Mouse (Mus musculus) liver, embryonic 13.5 days (tissue): ENCODE measurements around the gene H2-T3. TPM values are rescaled to one million over a fixed set of nuclear protein-coding genes. Genes with fewer than 3 reads are reported as not detected.
"Not testable (repeated sequence)": the region's sequence is repeated elsewhere in the genome, so short reads cannot be mapped to it uniquely, and the experiment has no call there.

ENCODE experiments used
- ATAC-seq: fragments of 200-750 bp; cut with Nextera tagmentation; 2 replicates; pipeline ENCODE4 v1.8.0; 2017; ENCODE audit warnings: low read depth, mild to moderate bottlenecking, moderate number of reproducible peaks, moderate library complexity
- DNase-seq: peaks from one replicate; pipeline ENCODE4 v3.0.0; 2022
- H3K27ac ChIP-seq: fragments of 300-500 bp; sonication (generic); 2 replicates; pipeline ENCODE4 v1.5.1; 2015; ENCODE audit warnings: moderate library complexity, mild to moderate bottlenecking, inconsistent platforms
- H3K27me3 ChIP-seq: fragments of 300-500 bp; sonication (generic); 2 replicates; pipeline ENCODE4 v1.6.1; 2015; ENCODE audit warnings: mild to moderate bottlenecking, inconsistent platforms
- H3K36me3 ChIP-seq: fragments of 300-500 bp; sonication (generic); 2 replicates; pipeline ENCODE4 v1.6.1; 2015; ENCODE audit warnings: mild to moderate bottlenecking, inconsistent platforms
- H3K4me1 ChIP-seq: fragments of 300-500 bp; sonication (generic); replicated peaks from 2 replicates; pipeline ENCODE4 v1.6.1; 2015; ENCODE audit warnings: inconsistent platforms
- H3K4me2 ChIP-seq: fragments of 300-500 bp; sonication (generic); 2 replicates; pipeline ENCODE4 v1.6.1; 2015; ENCODE audit warnings: inconsistent platforms, mild to moderate bottlenecking, moderate library complexity
- H3K4me3 ChIP-seq: fragments of 300-500 bp; sonication (generic); replicated peaks from 2 replicates; pipeline ENCODE4 v1.5.1; 2015; ENCODE audit warnings: mild to moderate bottlenecking, inconsistent platforms
- H3K9ac ChIP-seq: fragments of 300-500 bp; sonication (generic); 2 replicates; pipeline ENCODE4 v1.6.1; 2015; ENCODE audit warnings: mild to moderate bottlenecking, inconsistent platforms
- H3K9me3 ChIP-seq: fragments of 300-500 bp; sonication (generic); replicated peaks from 2 replicates; pipeline ENCODE4 v1.6.1; 2016; ENCODE audit warnings: inconsistent platforms
- WGBS: fragments of 180-500 bp; shearing (Covaris S2); methylation state at CpG from one replicate; pipeline ENCODE4 v1.1.7; 2015; ENCODE audit not compliant: insufficient replicate concordance; 5-methylcytosine and 5-hydroxymethylcytosine counted together
- polyA plus RNA-seq: library from polyadenylated mRNA; unstranded; fragments of >200 nt; fragmentation: Nextera tagmentation; extraction: Ambion mirVana; gene quantifications from 2 replicates; pipeline ENCODE4 v1.2.1, GENCODE M21; 2015

Gene H2-T3
- polyA plus RNA-seq, 1 experiment from 2014 or later, result not detected

DNA sequence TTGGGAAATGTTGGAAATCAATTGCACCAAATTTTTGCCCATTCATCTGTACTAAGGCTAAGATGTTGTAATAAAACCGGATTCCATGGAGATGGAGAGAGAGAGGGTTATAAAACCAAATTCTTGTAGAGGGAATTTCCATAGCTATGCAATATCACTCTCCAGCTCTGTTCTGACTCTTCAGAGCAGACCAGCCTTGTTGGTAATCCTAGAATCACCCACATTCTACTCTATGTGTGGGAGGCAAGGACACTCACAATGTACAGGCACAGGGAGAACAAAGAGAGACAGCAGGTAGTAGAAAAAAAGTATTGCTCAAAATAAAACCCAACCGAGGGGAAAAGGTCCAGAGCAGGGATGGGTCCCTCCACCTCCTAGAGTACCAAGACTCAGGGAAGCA lies 14.0 kb downstream of the H2-T3 start:
- H3K27me3 ChIP-seq, result peaks cover 21% of the 10 kb centered on the region
- WGBS, result no CpG with 5 or more reads among the region's 2 CpGs
- not testable (repeated sequence) for H3K4me3 ChIP-seq, H3K9me3 ChIP-seq, H3K9ac ChIP-seq, H3K27ac ChIP-seq, ATAC-seq, H3K4me1 ChIP-seq, H3K4me2 ChIP-seq, DNase-seq, H3K36me3 ChIP-seq

DNA sequence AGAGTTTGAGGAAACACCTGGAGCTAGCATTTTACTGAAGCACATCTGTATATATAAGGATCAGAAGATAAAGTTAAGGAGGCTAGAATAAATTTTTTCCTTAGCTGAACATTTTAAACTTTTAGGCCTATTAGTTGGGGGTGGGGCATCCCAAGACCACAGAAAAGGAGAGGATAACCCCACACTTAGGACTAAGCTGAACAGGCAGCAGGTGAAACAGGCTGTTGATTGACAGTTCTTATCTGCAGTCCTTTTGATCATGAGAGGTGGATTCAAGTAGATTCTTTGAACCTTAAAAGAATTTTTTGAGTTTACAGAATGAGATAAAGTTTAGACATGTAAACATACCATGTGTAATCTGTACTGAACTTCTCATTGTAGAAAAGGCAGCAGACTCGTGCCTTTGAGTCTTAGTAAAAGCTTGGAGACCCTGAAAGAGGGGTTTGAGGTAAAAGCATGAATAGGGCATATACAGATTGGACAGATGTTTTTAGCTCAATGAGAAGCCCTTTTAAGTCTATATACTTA lies 19.7 kb downstream of the H2-T3 start:
- Histone ChIP-seq H3K4me2 (no peak overlapping the region), H3K9ac (no peak overlapping the region), H3K36me3 (no peaks in the 10 kb centered on the region), H3K4me1 (peaks cover 6% of the 10 kb centered on the region; the same call in 1 of the 2 replicates), H3K4me3 (no peak overlapping the region), H3K27me3 (peaks cover 48% of the 10 kb centered on the region), H3K27ac (no peak overlapping the region), H3K9me3 (no peaks in the 10 kb centered on the region)
- WGBS, result 18% methylated on average over 1 of the region's 1 CpGs
- no peak for ATAC-seq
- no peak for DNase-seq

DNA sequence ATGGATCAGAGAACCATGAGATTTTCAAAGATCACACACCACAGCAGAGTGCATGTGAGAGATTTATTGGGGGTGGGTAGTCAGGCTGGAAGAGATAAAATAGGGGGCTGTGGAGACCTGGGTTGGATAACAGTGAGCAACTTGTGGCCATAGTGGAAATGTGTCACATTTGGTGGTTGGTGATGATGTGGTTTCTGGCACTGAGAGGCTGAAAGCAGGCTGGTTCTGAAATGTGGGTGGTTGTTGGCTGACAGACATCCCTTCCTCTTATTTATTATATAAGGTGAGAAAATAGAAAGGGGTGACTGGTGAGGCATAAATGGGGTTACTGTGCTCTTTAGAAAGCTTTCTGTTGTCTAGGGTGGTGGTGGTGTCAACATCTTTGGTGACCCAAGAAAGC lies 20.3 kb downstream of the H2-T3 start:
- ATAC-seq (no peak), DNase-seq (no peak)
- Histone ChIP-seq H3K4me3 (no peak overlapping the region), H3K9me3 (no peaks in the 10 kb centered on the region), H3K9ac (no peak overlapping the region), H3K4me2 (no peak overlapping the region), H3K36me3 (no peaks in the 10 kb centered on the region), H3K4me1 (peaks cover 6% of the 10 kb centered on the region; the same call in 1 of the 2 replicates), H3K27ac (no peak overlapping the region), H3K27me3 (peaks cover 54% of the 10 kb centered on the region)

DNA sequence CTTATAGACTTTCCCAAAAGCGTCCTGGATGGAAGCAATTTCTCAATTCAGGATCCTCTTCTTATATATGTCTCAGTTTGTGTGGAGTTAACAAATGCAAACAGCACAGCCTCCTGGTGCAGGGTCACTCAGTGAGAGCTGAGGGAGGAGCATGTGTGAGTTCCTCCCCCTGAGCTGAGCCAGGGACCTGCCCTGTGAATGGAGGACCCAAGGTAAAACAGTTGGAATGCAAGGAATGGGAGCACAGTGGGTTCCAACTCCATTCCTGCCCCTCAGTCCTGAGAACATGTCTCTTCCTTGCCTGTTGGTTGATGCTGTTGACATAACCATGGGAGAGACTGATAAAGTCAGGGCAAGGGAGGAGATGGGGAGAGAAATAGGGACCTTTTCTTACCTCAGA lies 21.0 kb downstream of the H2-T3 start:
- DNase-seq, H3K4me3 ChIP-seq, H3K27ac ChIP-seq, H3K9me3 ChIP-seq, H3K4me1 ChIP-seq, H3K9ac ChIP-seq, H3K4me2 ChIP-seq, H3K36me3 ChIP-seq, ATAC-seq: not testable (repeated sequence)
- peaks cover 60% of the 10 kb centered on the region for H3K27me3 ChIP-seq
- whole genome bisulfite sequencing, result 17% methylated on average over 1 of the region's 1 CpGs

GRCm38 (mm10) chr17:36168039-36168652 lies 21.9 kb downstream of the H2-T3 start, which contains the start of gene Gm8909:
Gene Gm8909, minus strand, starts transcription at chr17:36168537.
- ATAC-seq, result no peak
- Histone ChIP-seq H3K9me3 (no peaks in the 10 kb centered on the region), H3K36me3 (no peaks in the 10 kb centered on the region), H3K9ac (no peak within 1 kb of the TSS), H3K4me1 (peaks cover 6% of the 10 kb centered on the region; the same call in 1 of the 2 replicates), H3K4me3 (peak within 1 kb of the TSS; percentile 56), H3K27me3 (peaks cover 70% of the 10 kb centered on the region), H3K4me2 (peak within 1 kb of the TSS; percentile 63), H3K27ac (no peak within 1 kb of the TSS)
- no peak for DNase-seq
- WGBS, result 4% methylated on average over 63 of the region's 63 CpGs

- Histone ChIP-seq H3K4me2 (peak overlapping the region; percentile 63), H3K27ac (no peak overlapping the region), H3K36me3 (no peaks in the 10 kb centered on the region), H3K4me1 (peaks cover 6% of the 10 kb centered on the region; the same call in 1 of the 2 replicates), H3K9ac (no peak overlapping the region), H3K9me3 (no peaks in the 10 kb centered on the region), H3K27me3 (peaks cover 76% of the 10 kb centered on the region), H3K4me3 (peak overlapping the region; percentile 56)
- ATAC-seq (no peak), DNase-seq (no peak)
- WGBS, result 4% methylated on average over 46 of the region's 51 CpGs
Observed at GRCm38 (mm10) chr17:36167306-36168038, 22.6 kb downstream of the H2-T3 start.

DNA sequence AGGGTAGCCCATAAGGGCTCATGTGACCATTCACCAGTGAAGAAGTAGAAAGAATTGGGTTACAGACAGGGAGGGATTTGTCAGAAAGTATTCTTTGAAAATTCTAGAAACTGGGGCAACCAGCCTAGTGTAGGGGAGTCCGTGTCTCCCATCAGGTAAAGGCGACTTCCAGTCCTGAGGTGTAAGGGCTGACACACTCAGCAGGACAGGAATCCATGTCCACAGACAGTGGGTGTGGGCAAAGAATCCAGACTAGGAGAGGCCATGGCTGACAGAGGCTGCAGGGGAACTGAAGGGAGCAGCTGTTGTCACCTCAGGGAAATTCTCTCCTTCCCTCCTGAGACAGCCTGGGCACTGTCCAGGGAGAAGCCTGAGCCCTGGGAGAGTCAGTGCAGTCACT lies 23.2 kb downstream of the H2-T3 start:
- H3K27ac ChIP-seq, result not testable (repeated sequence)
- WGBS, result 17% methylated on average over 2 of the region's 2 CpGs

DNA sequence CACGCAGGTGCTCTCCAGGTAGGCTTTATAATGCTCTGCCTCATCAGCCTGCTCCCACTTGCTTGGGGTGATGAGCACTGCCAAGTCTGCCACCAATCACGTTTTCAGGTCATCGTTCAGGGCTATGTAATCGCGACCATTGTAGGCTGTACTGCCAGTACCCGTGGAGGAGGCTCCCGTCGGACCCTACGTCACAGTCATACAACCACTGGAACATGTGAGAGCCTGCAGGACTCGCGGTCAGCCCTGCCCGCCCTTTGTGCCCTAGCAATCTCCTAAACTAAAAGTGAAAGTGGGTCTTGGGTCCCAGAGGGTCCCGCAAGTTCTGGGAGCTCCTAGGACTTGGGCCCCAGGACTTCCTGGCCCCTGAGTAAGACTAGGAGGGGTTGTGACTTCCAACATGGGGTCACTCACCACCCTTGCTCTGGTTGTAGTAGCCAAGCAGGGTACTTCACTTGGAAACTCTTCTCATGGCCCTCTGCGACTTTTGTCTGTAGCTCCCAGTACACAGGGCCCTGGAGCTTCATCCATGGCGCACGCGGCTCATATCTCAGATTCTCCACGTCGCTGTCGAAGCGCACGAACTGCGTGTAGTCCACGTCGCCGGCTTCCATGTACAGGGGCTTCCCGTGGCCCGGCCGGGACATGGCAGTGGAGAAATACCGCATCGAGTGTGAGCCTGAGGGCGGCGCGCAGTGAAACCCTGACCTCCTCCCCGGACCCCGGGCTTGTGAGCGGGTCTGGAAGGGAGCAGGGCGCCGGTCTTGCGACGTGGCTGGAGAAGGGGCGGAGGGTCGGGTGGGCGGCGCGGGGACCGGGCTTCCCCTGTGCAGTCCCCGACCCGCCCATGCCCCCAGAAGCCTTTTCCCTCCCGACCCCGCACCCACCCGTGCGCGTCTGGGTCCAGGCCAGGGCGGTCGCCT lies 28.7 kb downstream of the H2-T3 start:
- H3K4me3 ChIP-seq, result peak overlapping the region; percentile 16; the same call in 1 of the 2 replicates
- H3K9ac ChIP-seq, result no peak overlapping the region
- no peak for DNase-seq
- H3K27ac ChIP-seq, result no peak overlapping the region
- peaks cover 95% of the 10 kb centered on the region for H3K27me3 ChIP-seq
- no peak for ATAC-seq
- no peaks in the 10 kb centered on the region for H3K36me3 ChIP-seq
- 3% methylated on average over 49 of the region's 56 CpGs for WGBS
- no peaks in the 10 kb centered on the region for H3K9me3 ChIP-seq
- peaks cover 4% of the 10 kb centered on the region; the same call in 1 of the 2 replicates for H3K4me1 ChIP-seq
- peak overlapping the region; percentile 28 for H3K4me2 ChIP-seq

More for the DNA sequence above, 23.2 kb downstream of the H2-T3 start:
- not testable (repeated sequence) for H3K36me3 ChIP-seq, ATAC-seq, H3K4me3 ChIP-seq, H3K4me2 ChIP-seq, H3K4me1 ChIP-seq, DNase-seq, H3K9me3 ChIP-seq, H3K9ac ChIP-seq
- H3K27me3 ChIP-seq, result peaks cover 82% of the 10 kb centered on the region

DNA sequence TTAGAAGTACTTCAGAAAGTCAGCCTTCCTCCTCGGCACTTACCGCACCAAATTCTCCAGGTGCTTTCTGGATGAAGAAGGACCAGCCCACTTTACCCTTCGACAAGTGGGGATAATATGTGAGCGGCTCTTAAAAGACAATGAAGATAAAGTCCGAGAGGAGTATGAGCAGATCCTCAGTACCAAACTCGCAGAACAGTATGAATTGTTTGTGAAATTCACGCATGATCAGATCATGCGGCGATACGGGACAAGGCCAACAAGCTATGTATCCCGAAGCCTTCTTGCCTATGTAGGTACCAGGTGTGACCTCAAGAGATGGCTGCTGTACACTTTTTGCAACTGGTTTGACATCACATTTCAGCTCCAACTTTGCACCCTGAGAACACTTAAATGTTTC lies 31.8 kb downstream of the H2-T3 start:
- peaks cover 95% of the 10 kb centered on the region for H3K27me3 ChIP-seq
- not testable (repeated sequence) for H3K27ac ChIP-seq, DNase-seq, ATAC-seq, H3K9me3 ChIP-seq, H3K4me3 ChIP-seq, H3K36me3 ChIP-seq, H3K4me2 ChIP-seq, H3K4me1 ChIP-seq, H3K9ac ChIP-seq
- 15% methylated on average over 11 of the region's 11 CpGs for WGBS

DNA sequence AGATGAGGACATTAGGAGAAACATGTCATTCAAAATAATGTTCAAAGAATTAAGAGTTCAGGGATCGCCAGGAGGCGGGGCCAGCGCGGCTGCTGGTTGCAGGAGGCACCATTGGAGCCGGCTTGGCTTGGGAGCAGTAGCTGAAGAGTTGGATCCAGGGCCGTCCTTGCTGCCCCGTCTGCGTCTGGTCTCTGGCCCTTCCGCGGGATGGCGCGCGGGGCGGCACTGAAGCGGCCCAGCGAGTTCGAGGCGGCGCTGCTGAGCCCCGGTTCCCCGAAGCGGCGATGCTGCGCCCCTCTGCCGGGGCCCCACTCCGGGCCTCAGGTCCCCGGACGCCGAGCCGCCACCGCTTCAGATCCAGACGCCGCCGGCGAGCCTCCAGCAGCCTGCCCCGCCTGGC lies 32.3 kb downstream of the H2-T3 start:
- H3K27ac ChIP-seq, H3K36me3 ChIP-seq, H3K9ac ChIP-seq, H3K9me3 ChIP-seq, H3K4me1 ChIP-seq, DNase-seq, ATAC-seq: not testable (repeated sequence)
- peak overlapping the region; percentile 25; the same call in 1 of the 2 replicates for H3K4me3 ChIP-seq
- peaks cover 93% of the 10 kb centered on the region for H3K27me3 ChIP-seq
- WGBS, result 2% methylated on average over 36 of the region's 36 CpGs
- peak overlapping the region; percentile 34 for H3K4me2 ChIP-seq
